ENCODE assay signal across 8 mouse cellular contexts in the genomic region with DNA sequence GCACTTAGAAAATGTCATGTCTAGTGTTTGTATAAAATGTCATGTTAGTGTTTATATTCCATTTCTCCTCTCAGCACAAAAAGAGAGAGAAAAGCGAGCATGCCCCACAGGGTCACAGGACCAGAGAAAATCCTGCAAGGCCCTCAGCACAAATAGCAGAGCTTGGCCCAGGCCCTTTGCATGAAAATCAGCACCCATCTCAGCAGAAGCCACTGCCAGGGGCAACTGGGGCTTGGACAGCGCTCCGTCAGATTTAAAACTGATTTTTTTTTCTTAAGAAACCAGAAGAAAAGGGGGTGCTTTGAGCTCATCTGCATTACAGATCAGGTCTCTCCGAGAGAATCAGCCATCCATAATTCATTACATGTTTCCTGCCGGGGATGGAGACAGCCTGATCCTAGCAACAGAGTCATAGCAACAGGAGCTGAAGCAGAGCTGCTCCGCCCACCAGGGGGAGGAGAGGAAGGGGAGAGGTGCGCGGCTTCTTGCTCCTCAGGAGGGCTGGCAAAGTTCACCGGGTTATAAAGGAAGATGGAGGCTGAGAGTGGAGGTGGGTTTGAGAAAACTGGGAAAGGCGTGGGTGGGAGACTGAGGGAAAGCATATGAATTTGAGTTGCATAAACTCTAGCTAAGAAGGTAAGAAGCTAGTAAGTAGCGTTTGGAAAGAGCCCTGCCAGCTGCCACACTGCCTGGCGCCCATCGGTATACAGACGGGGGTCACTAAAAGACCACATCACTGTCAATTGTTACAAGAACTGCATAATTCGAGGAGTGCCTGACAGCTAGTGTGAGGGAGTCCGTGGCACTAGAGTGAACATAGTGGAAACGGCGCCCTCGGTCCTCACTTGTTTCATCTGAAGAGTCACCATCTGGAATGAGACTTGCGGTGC.
DNase-seq lines count a peak whose midpoint lies in the region; ATAC-seq and TF ChIP-seq lines count a peak whose summit lies in the region.

No protein-coding gene starts in this region.

- H3K27ac ChIP-seq in intestine, embryonic 14.5 days (ENCODE audit: low read depth) = no peak overlapping the region
- no peak overlapping the region for H3K27ac ChIP-seq in intestine, embryonic 16.5 days (ENCODE audit: low read length)
- peak overlapping the region; percentile 89 for H3K27ac ChIP-seq in forebrain, embryonic 10.5 days
- peak overlapping the region; percentile 97 for H3K27ac ChIP-seq in layer of hippocampus, adult 2 months
- peak overlapping the region; percentile 99 for H3K27ac ChIP-seq in midbrain, embryonic 12.5 days (replicated peaks)

- H3K4me1 ChIP-seq in intestine, embryonic 14.5 days (replicated peaks; ENCODE audit: control insufficient read depth, insufficient read depth, low read length) = peaks cover 4% of the 10 kb centered on the region; the same call in 1 of the 2 replicates
- no peaks in the 10 kb centered on the region; the same call in 1 of the 2 replicates for H3K4me1 ChIP-seq in intestine, embryonic 16.5 days (ENCODE audit: control insufficient read depth, insufficient read depth, low read length)
- peaks cover 67% of the 10 kb centered on the region for H3K4me1 ChIP-seq in forebrain, embryonic 10.5 days
- H3K4me1 ChIP-seq in midbrain, embryonic 12.5 days = peaks cover 62% of the 10 kb centered on the region

- TF ChIP-seq CTCF in layer of hippocampus, adult 2 months (conservative IDR thresholded peaks at IDR 0.05) = peak; percentile 72

- no peaks in the 10 kb centered on the region for H3K9me3 ChIP-seq in intestine, embryonic 14.5 days (ENCODE audit: control insufficient read depth, low read length)
- H3K9me3 ChIP-seq in intestine, embryonic 16.5 days (ENCODE audit: control insufficient read depth, low read length) = no peaks in the 10 kb centered on the region
- H3K9me3 ChIP-seq in forebrain, embryonic 10.5 days = no peaks in the 10 kb centered on the region
- H3K9me3 ChIP-seq in midbrain, embryonic 12.5 days = no peaks in the 10 kb centered on the region

- peak; percentile 60 for DNase-seq in intestine, embryonic 14.5 days (ENCODE audit: low spot score)
- peak; percentile 81 for DNase-seq in forebrain, embryonic 10.5 days (ENCODE audit: extremely low spot score, low spot score)
- peak; percentile 73 to 88 for DNase-seq in layer of hippocampus, adult 2 months (ENCODE audit: low spot score in 2 of 2)
- peak; percentile 27 for DNase-seq in yolk sac, embryonic 10.5 days (ENCODE audit: low spot score)
- no peak for DNase-seq in thymus, postnatal 25 days
- no peak for DNase-seq in heart, adult 8-10 months (ENCODE audit: low spot score)

- ATAC-seq in intestine, embryonic 14.5 days (replicated peaks; ENCODE audit: low FRiP score, low TSS enrichment, low read depth) = no peak
- ATAC-seq in intestine, embryonic 16.5 days = no peak
- peak; percentile 93 for ATAC-seq in midbrain, embryonic 12.5 days (ENCODE audit: low FRiP score, low read depth)

- no peak overlapping the region for H3K4me3 ChIP-seq in intestine, embryonic 14.5 days (ENCODE audit: low read depth, low read length)
- H3K4me3 ChIP-seq in intestine, embryonic 16.5 days (ENCODE audit: low read length) = no peak overlapping the region
- peak overlapping the region; percentile 39 for H3K4me3 ChIP-seq in forebrain, embryonic 10.5 days
- H3K4me3 ChIP-seq in layer of hippocampus, adult 2 months = peak overlapping the region; percentile 44
- peak overlapping the region; percentile 23 for H3K4me3 ChIP-seq in midbrain, embryonic 12.5 days

- no peaks in the 10 kb centered on the region for H3K27me3 ChIP-seq in intestine, embryonic 14.5 days (replicated peaks; ENCODE audit: control insufficient read depth, insufficient read depth, low read length)
- no peaks in the 10 kb centered on the region for H3K27me3 ChIP-seq in intestine, embryonic 16.5 days (replicated peaks; ENCODE audit: control insufficient read depth, insufficient read depth, low read length)
- H3K27me3 ChIP-seq in forebrain, embryonic 10.5 days (ENCODE audit: poor library complexity, severe bottlenecking) = peaks cover 20% of the 10 kb centered on the region; the same call in 1 of the 2 replicates
- no peaks in the 10 kb centered on the region for H3K27me3 ChIP-seq in midbrain, embryonic 12.5 days

- no peak overlapping the region for H3K9ac ChIP-seq in intestine, embryonic 14.5 days (ENCODE audit: low read length)
- H3K9ac ChIP-seq in intestine, embryonic 16.5 days (ENCODE audit: low read depth, low read length) = no peak overlapping the region
- peak overlapping the region; percentile 33 for H3K9ac ChIP-seq in midbrain, embryonic 12.5 days (replicated peaks)

- H3K4me2 ChIP-seq in intestine, embryonic 14.5 days (ENCODE audit: low read length) = peak overlapping the region; percentile 26; the same call in 1 of the 2 replicates
- no peak overlapping the region for H3K4me2 ChIP-seq in intestine, embryonic 16.5 days (ENCODE audit: low read depth, low read length)
- H3K4me2 ChIP-seq in midbrain, embryonic 12.5 days (replicated peaks) = peak overlapping the region; percentile 53

- H3K36me3 ChIP-seq in intestine, embryonic 14.5 days (ENCODE audit: control insufficient read depth, insufficient read depth, low read length) = no peaks in the 10 kb centered on the region
- no peaks in the 10 kb centered on the region for H3K36me3 ChIP-seq in intestine, embryonic 16.5 days (ENCODE audit: control insufficient read depth, insufficient read depth, low read length)
- no peaks in the 10 kb centered on the region for H3K36me3 ChIP-seq in forebrain, embryonic 10.5 days (replicated peaks)
- H3K36me3 ChIP-seq in midbrain, embryonic 12.5 days = no peaks in the 10 kb centered on the region

- WGBS in intestine, embryonic 14.5 days = 27% methylated on average over 20 of the region's 20 CpGs
- 27% methylated on average over 20 of the region's 20 CpGs for WGBS in intestine, embryonic 16.5 days
- WGBS in forebrain, embryonic 10.5 days = 26% methylated on average over 20 of the region's 20 CpGs
- 8% methylated on average over 20 of the region's 20 CpGs for WGBS in midbrain, embryonic 12.5 days

Comparison
In these comparisons a context has a peak if more than half of its experiments do, and no peak if none do; other contexts are left out.
1. DNase-seq: peak in intestine, embryonic 14.5 days (single experiment), forebrain, embryonic 10.5 days (single experiment), layer of hippocampus, adult 2 months (2 of 2) and yolk sac, embryonic 10.5 days (single experiment); none in thymus, postnatal 25 days (single experiment) and heart, adult 8-10 months (single experiment).
2. H3K27ac ChIP-seq: peak in forebrain, embryonic 10.5 days (single experiment), layer of hippocampus, adult 2 months (single experiment) and midbrain, embryonic 12.5 days (single experiment); none in intestine, embryonic 14.5 days (single experiment) and intestine, embryonic 16.5 days (single experiment).
3. H3K4me3 ChIP-seq: peak in forebrain, embryonic 10.5 days (single experiment), layer of hippocampus, adult 2 months (single experiment) and midbrain, embryonic 12.5 days (single experiment); none in intestine, embryonic 14.5 days (single experiment) and intestine, embryonic 16.5 days (single experiment).